9 mouse cellular contexts compared by ENCODE assay signal in the genomic region with DNA sequence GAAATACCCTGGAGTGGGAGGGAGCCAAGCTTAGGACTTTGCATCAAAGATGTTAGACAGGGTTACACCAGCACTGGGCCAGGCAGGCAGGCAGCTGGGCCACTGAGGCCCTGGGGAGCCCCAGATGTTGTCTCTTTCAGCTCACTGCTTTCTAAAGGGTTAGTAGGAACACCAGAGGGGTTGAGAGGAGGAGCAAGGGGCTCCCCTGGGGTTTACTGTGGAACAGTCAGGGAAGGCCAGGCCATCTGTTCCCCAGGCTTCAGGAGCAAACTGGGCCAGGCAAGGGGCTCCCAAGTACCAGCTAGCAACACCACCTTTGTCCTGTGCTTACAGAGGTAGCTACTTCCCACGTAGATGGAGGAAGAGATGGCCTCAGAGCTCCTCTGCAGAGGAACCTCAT. TPM values are rescaled to one million over a fixed set of nuclear protein-coding genes. Genes with fewer than 3 reads are reported as not detected.
A peak's percentile ranks its signal among the peaks of the same experiment; 100 is the strongest.
DNase-seq lines count a peak whose midpoint lies in the region; ATAC-seq lines count a peak whose summit lies in the region.
"Had no signal": no experiment of that assay in that cellular context is flagged by ENCODE, and none has a peak within 500 bp of the region (broad histone marks: within the 10 kb centered on the region; RNA-seq: fewer than 3 reads in every experiment).

No protein-coding gene starts in this region.

- H3K27me3 ChIP-seq in hindbrain, embryonic 10.5 days (ENCODE audit: insufficient read depth, poor library complexity, severe bottlenecking), result no peaks in the 10 kb centered on the region
- no peaks in the 10 kb centered on the region for H3K27me3 ChIP-seq in hindbrain, embryonic 16.5 days (replicated peaks; ENCODE audit: control insufficient read depth, insufficient read depth, low read length)
- no peaks in the 10 kb centered on the region for H3K27me3 ChIP-seq in heart, embryonic 13.5 days (replicated peaks)
- H3K27me3 ChIP-seq in liver, embryonic 16.5 days (ENCODE audit: control insufficient read depth, insufficient read depth, low read depth, low read length), result peaks cover 7% of the 10 kb centered on the region; the same call in 1 of the 2 replicates

- 57% methylated on average over 1 of the region's 1 CpGs for WGBS in hindbrain, embryonic 10.5 days
- 55% methylated on average over 1 of the region's 1 CpGs for WGBS in hindbrain, embryonic 16.5 days
- WGBS in heart, embryonic 13.5 days, result 50% methylated on average over 1 of the region's 1 CpGs
- WGBS in liver, embryonic 16.5 days (ENCODE audit: insufficient replicate concordance), result 57% methylated on average over 1 of the region's 1 CpGs

- H3K9me3 ChIP-seq in hindbrain, embryonic 10.5 days, result no peaks in the 10 kb centered on the region
- no peaks in the 10 kb centered on the region for H3K9me3 ChIP-seq in hindbrain, embryonic 16.5 days (ENCODE audit: control insufficient read depth, low read length)
- H3K9me3 ChIP-seq in heart, embryonic 13.5 days, result no peaks in the 10 kb centered on the region
- no peaks in the 10 kb centered on the region for H3K9me3 ChIP-seq in liver, embryonic 16.5 days (replicated peaks; ENCODE audit: control insufficient read depth, low read length)

- peak overlapping the region; percentile 80 for H3K27ac ChIP-seq in hindbrain, embryonic 10.5 days
- H3K27ac ChIP-seq in hindbrain, embryonic 16.5 days (ENCODE audit: low read depth, low read length), result no peak overlapping the region
- 0 out of 2 replicates have a peak overlapping the region, but pooled peaks have one; percentile 60 for H3K27ac ChIP-seq in heart, embryonic 13.5 days (replicated peaks)
- H3K27ac ChIP-seq in liver, embryonic 16.5 days (ENCODE audit: low read length), result peak overlapping the region; percentile 81
- H3K27ac ChIP-seq: liver, embryonic 14.5 days had no signal

- H3K9ac ChIP-seq in hindbrain, embryonic 16.5 days (ENCODE audit: low read depth, low read length), result no peak overlapping the region
- H3K9ac ChIP-seq in heart, embryonic 13.5 days, result peak overlapping the region; percentile 54; the same call in 1 of the 2 replicates
- no peak overlapping the region; the same call in 1 of the 2 replicates for H3K9ac ChIP-seq in liver, embryonic 16.5 days (ENCODE audit: low read depth, low read length)
- H3K9ac ChIP-seq: liver, embryonic 14.5 days had no signal

- H3K4me1 ChIP-seq in hindbrain, embryonic 10.5 days (replicated peaks), result peaks cover 60% of the 10 kb centered on the region
- H3K4me1 ChIP-seq in hindbrain, embryonic 16.5 days (ENCODE audit: control insufficient read depth, insufficient read depth, low read depth, low read length), result peaks cover 27% of the 10 kb centered on the region
- peaks cover 58% of the 10 kb centered on the region for H3K4me1 ChIP-seq in heart, embryonic 13.5 days
- H3K4me1 ChIP-seq in liver, embryonic 16.5 days (ENCODE audit: control insufficient read depth, low read depth, low read length), result peaks cover 37% of the 10 kb centered on the region

- no peaks in the 10 kb centered on the region for H3K36me3 ChIP-seq in hindbrain, embryonic 10.5 days
- H3K36me3 ChIP-seq in hindbrain, embryonic 16.5 days (ENCODE audit: control insufficient read depth, insufficient read depth, low read length), result no peaks in the 10 kb centered on the region
- H3K36me3 ChIP-seq in heart, embryonic 13.5 days, result no peaks in the 10 kb centered on the region
- H3K36me3 ChIP-seq in liver, embryonic 16.5 days (ENCODE audit: control insufficient read depth, insufficient read depth), result no peaks in the 10 kb centered on the region

- DNase-seq in hindbrain, embryonic 10.5 days (ENCODE audit: low spot score), result peak; percentile 31
- peak; percentile 44 for DNase-seq in MN1 (ENCODE audit: low spot score)
- no peak for DNase-seq in frontal cortex, adult 2 months (ENCODE audit: extremely low spot score in 1 of 2, low spot score in 1 of 2)
- DNase-seq in right cerebral cortex, postnatal 10 days (ENCODE audit: low spot score in 2 of 2), result no peak

- no peak for ATAC-seq in hindbrain, embryonic 16.5 days
- no peak for ATAC-seq in heart, embryonic 13.5 days (ENCODE audit: extremely low read depth, insufficient number of reproducible peaks, low FRiP score, low TSS enrichment)
- ATAC-seq in liver, embryonic 16.5 days (ENCODE audit: low read depth), result no peak
- ATAC-seq in monocyte, adult 5-6 weeks (replicated peaks; ENCODE audit: insufficient number of reproducible peaks, low FRiP score, low TSS enrichment, poor library complexity, severe bottlenecking), result no peak

- no peak overlapping the region for H3K4me2 ChIP-seq in hindbrain, embryonic 16.5 days (ENCODE audit: low read length)
- H3K4me2 ChIP-seq in heart, embryonic 13.5 days, result no peak overlapping the region
- no peak overlapping the region for H3K4me2 ChIP-seq in liver, embryonic 16.5 days (ENCODE audit: low read depth, low read length)

- H3K4me3 ChIP-seq in hindbrain, embryonic 10.5 days, result no peak overlapping the region
- no peak overlapping the region for H3K4me3 ChIP-seq in hindbrain, embryonic 16.5 days (ENCODE audit: low read length)
- H3K4me3 ChIP-seq in heart, embryonic 13.5 days, result no peak overlapping the region
- H3K4me3 ChIP-seq in liver, embryonic 16.5 days (ENCODE audit: low read depth, low read length), result no peak overlapping the region

RNA-seq across cellular contexts. Expression of a gene that starts 27.9 kb away (rescaled TPM):
- 2,611 and 3,050 TPM in 2 replicates for polyA plus RNA-seq in hindbrain, embryonic 10.5 days (2016; fragmentation: Nextera tagmentation; extraction: Ambion mirVana)
- polyA plus RNA-seq in hindbrain, embryonic 16.5 days (2015; fragmentation: Nextera tagmentation; extraction: Ambion mirVana), result 1,165 and 1,204 TPM in 2 replicates
- polyA plus RNA-seq in heart, embryonic 13.5 days (2015; fragmentation: Nextera tagmentation; extraction: Ambion mirVana), result 929 and 934 TPM in 2 replicates
- polyA plus RNA-seq in liver, embryonic 16.5 days (2015; fragmentation: Nextera tagmentation; extraction: Ambion mirVana), result 500 and 746 TPM in 2 replicates
- polyA plus RNA-seq in frontal cortex, adult 2 months (2012; rRNA removed), result 707 and 751 TPM in 2 replicates
- 2,048 to 2,960 TPM (median 2,606 TPM) in 3 replicates for total RNA-seq in monocyte, adult 5-6 weeks (2017)

Comparison
In these comparisons a context has a peak if more than half of its experiments do, and no peak if none do; other contexts are left out.
1. DNase-seq: peak in hindbrain, embryonic 10.5 days (single experiment) and MN1 (single experiment); none in frontal cortex, adult 2 months (0 of 2) and right cerebral cortex, postnatal 10 days (0 of 2).